Mouse (Mus musculus): ENCODE results near the gene Rundc3a. TPM values are rescaled to one million over a fixed set of nuclear protein-coding genes. Genes with fewer than 3 reads are reported as not detected.
"Not testable (repeated sequence)": the region's sequence is repeated elsewhere in the genome, so short reads cannot be mapped to it uniquely, and the experiment has no call there.

Gene Rundc3a
- polyA plus RNA-seq, 1 experiment from 2014 or later, result 7.9 TPM

- no peaks in the 10 kb centered on the region for H3K4me1 ChIP-seq (ENCODE audit: control insufficient read depth, insufficient read depth, low read length)
- peak; percentile 74; the same call in 1 of the 2 replicates for ATAC-seq (ENCODE audit: insufficient number of reproducible peaks, insufficient read depth, low FRiP score, low read depth)
Measured at GRCm38 (mm10) chr11:102363623-102364022, 29.6 kb upstream of the Rundc3a start.

GRCm38 (mm10) chr11:102364570-102365371, 28.4 kb upstream of the Rundc3a start:
- peak; percentile 80; the same call in 1 of the 2 replicates for ATAC-seq (ENCODE audit: insufficient number of reproducible peaks, insufficient read depth, low FRiP score, low read depth)
- no peaks in the 10 kb centered on the region for H3K4me1 ChIP-seq (ENCODE audit: control insufficient read depth, insufficient read depth, low read length)
- H3K4me2 ChIP-seq (replicated peaks; ENCODE audit: low read depth, low read length), result no peak overlapping the region
- H3K4me3 ChIP-seq (ENCODE audit: low read depth, low read length), result no peak overlapping the region
- H3K9me3 ChIP-seq (ENCODE audit: control insufficient read depth, low read depth, low read length), result no peaks in the 10 kb centered on the region
- WGBS, result 70% methylated on average over 14 of the region's 14 CpGs
- no peaks in the 10 kb centered on the region for H3K36me3 ChIP-seq (ENCODE audit: control insufficient read depth, insufficient read depth, low read length)
- no peaks in the 10 kb centered on the region for H3K27me3 ChIP-seq (ENCODE audit: control insufficient read depth, insufficient read depth, low read length)
- no peak overlapping the region for H3K27ac ChIP-seq (ENCODE audit: low read length)
- H3K9ac ChIP-seq (replicated peaks; ENCODE audit: low read depth, low read length), result no peak overlapping the region

More at GRCm38 (mm10) chr11:102363623-102364022, 29.6 kb upstream of the Rundc3a start:
- no peaks in the 10 kb centered on the region for H3K27me3 ChIP-seq (ENCODE audit: control insufficient read depth, insufficient read depth, low read length)
- no peak overlapping the region for H3K4me2 ChIP-seq (replicated peaks; ENCODE audit: low read depth, low read length)
- WGBS, result 21% methylated on average over 2 of the region's 2 CpGs
- H3K9me3 ChIP-seq (ENCODE audit: control insufficient read depth, low read depth, low read length), result no peaks in the 10 kb centered on the region
- H3K9ac ChIP-seq (replicated peaks; ENCODE audit: low read depth, low read length), result no peak overlapping the region
- H3K36me3 ChIP-seq (ENCODE audit: control insufficient read depth, insufficient read depth, low read length), result no peaks in the 10 kb centered on the region
- no peak overlapping the region for H3K4me3 ChIP-seq (ENCODE audit: low read depth, low read length)
- no peak overlapping the region for H3K27ac ChIP-seq (ENCODE audit: low read length)

GRCm38 (mm10) chr11:102365699-102366098, 27.5 kb upstream of the Rundc3a start:
- Histone ChIP-seq H3K27ac (ENCODE audit: low read length) (no peak overlapping the region), H3K9me3 (ENCODE audit: control insufficient read depth, low read depth, low read length) (no peaks in the 10 kb centered on the region), H3K4me2 (replicated peaks; ENCODE audit: low read depth, low read length) (no peak overlapping the region), H3K9ac (replicated peaks; ENCODE audit: low read depth, low read length) (no peak overlapping the region), H3K36me3 (ENCODE audit: control insufficient read depth, insufficient read depth, low read length) (no peaks in the 10 kb centered on the region), H3K4me3 (ENCODE audit: low read depth, low read length) (no peak overlapping the region), H3K27me3 (ENCODE audit: control insufficient read depth, insufficient read depth, low read length) (no peaks in the 10 kb centered on the region), H3K4me1 (ENCODE audit: control insufficient read depth, insufficient read depth, low read length) (no peaks in the 10 kb centered on the region)
- no peak for ATAC-seq (ENCODE audit: insufficient number of reproducible peaks, insufficient read depth, low FRiP score, low read depth)
- 51% methylated on average over 4 of the region's 4 CpGs for WGBS

GRCm38 (mm10) chr11:102366103-102366502, 27.1 kb upstream of the Rundc3a start, which contains the start of gene Slc4a1:
Gene Slc4a1, minus strand, starts transcription at chr11:102366203.
- not testable (repeated sequence) for H3K9ac ChIP-seq (replicated peaks; ENCODE audit: low read depth, low read length); H3K9me3 ChIP-seq (ENCODE audit: control insufficient read depth, low read depth, low read length); H3K27me3 ChIP-seq (ENCODE audit: control insufficient read depth, insufficient read depth, low read length); H3K4me3 ChIP-seq (ENCODE audit: low read depth, low read length); ATAC-seq (ENCODE audit: insufficient number of reproducible peaks, insufficient read depth, low FRiP score, low read depth); H3K4me2 ChIP-seq (replicated peaks; ENCODE audit: low read depth, low read length); H3K36me3 ChIP-seq (ENCODE audit: control insufficient read depth, insufficient read depth, low read length); H3K27ac ChIP-seq (ENCODE audit: low read length); H3K4me1 ChIP-seq (ENCODE audit: control insufficient read depth, insufficient read depth, low read length)
- 83% methylated on average over 7 of the region's 8 CpGs for WGBS

- H3K4me2 ChIP-seq (replicated peaks; ENCODE audit: low read depth, low read length), result no peak overlapping the region
Measured at GRCm38 (mm10) chr11:102367504-102368280, 25.5 kb upstream of the Rundc3a start.

GRCm38 (mm10) chr11:102368347-102368746, 24.9 kb upstream of the Rundc3a start:
- 75% methylated on average over 5 of the region's 5 CpGs for WGBS

More at GRCm38 (mm10) chr11:102367504-102368280, 25.5 kb upstream of the Rundc3a start:
- no peaks in the 10 kb centered on the region for H3K27me3 ChIP-seq (ENCODE audit: control insufficient read depth, insufficient read depth, low read length)
- WGBS, result 71% methylated on average over 9 of the region's 9 CpGs
- no peak overlapping the region for H3K4me3 ChIP-seq (ENCODE audit: low read depth, low read length)
- no peaks in the 10 kb centered on the region for H3K9me3 ChIP-seq (ENCODE audit: control insufficient read depth, low read depth, low read length)
- no peaks in the 10 kb centered on the region for H3K36me3 ChIP-seq (ENCODE audit: control insufficient read depth, insufficient read depth, low read length)
- no peak overlapping the region for H3K9ac ChIP-seq (replicated peaks; ENCODE audit: low read depth, low read length)
- H3K27ac ChIP-seq (ENCODE audit: low read length), result no peak overlapping the region
- H3K4me1 ChIP-seq (ENCODE audit: control insufficient read depth, insufficient read depth, low read length), result no peaks in the 10 kb centered on the region
- no peak for ATAC-seq (ENCODE audit: insufficient number of reproducible peaks, insufficient read depth, low FRiP score, low read depth)

GRCm38 (mm10) chr11:102369263-102369662, 23.9 kb upstream of the Rundc3a start:
- 79% methylated on average over 4 of the region's 4 CpGs for WGBS
- no peaks in the 10 kb centered on the region for H3K9me3 ChIP-seq (ENCODE audit: control insufficient read depth, low read depth, low read length)
- no peak overlapping the region for H3K4me2 ChIP-seq (replicated peaks; ENCODE audit: low read depth, low read length)
- H3K27me3 ChIP-seq (ENCODE audit: control insufficient read depth, insufficient read depth, low read length), result no peaks in the 10 kb centered on the region
- ATAC-seq (ENCODE audit: insufficient number of reproducible peaks, insufficient read depth, low FRiP score, low read depth), result no peak
- no peaks in the 10 kb centered on the region for H3K4me1 ChIP-seq (ENCODE audit: control insufficient read depth, insufficient read depth, low read length)
- H3K9ac ChIP-seq (replicated peaks; ENCODE audit: low read depth, low read length), result no peak overlapping the region
- H3K27ac ChIP-seq (ENCODE audit: low read length), result no peak overlapping the region
- no peak overlapping the region for H3K4me3 ChIP-seq (ENCODE audit: low read depth, low read length)
- no peaks in the 10 kb centered on the region for H3K36me3 ChIP-seq (ENCODE audit: control insufficient read depth, insufficient read depth, low read length)

More at GRCm38 (mm10) chr11:102368347-102368746, 24.9 kb upstream of the Rundc3a start:
- Histone ChIP-seq H3K9me3 (ENCODE audit: control insufficient read depth, low read depth, low read length) (no peaks in the 10 kb centered on the region), H3K27ac (ENCODE audit: low read length) (no peak overlapping the region), H3K4me3 (ENCODE audit: low read depth, low read length) (no peak overlapping the region), H3K4me2 (replicated peaks; ENCODE audit: low read depth, low read length) (no peak overlapping the region), H3K36me3 (ENCODE audit: control insufficient read depth, insufficient read depth, low read length) (no peaks in the 10 kb centered on the region), H3K9ac (replicated peaks; ENCODE audit: low read depth, low read length) (no peak overlapping the region), H3K4me1 (ENCODE audit: control insufficient read depth, insufficient read depth, low read length) (no peaks in the 10 kb centered on the region), H3K27me3 (ENCODE audit: control insufficient read depth, insufficient read depth, low read length) (no peaks in the 10 kb centered on the region)
- ATAC-seq (ENCODE audit: insufficient number of reproducible peaks, insufficient read depth, low FRiP score, low read depth), result no peak

GRCm38 (mm10) chr11:102370285-102370684, 22.9 kb upstream of the Rundc3a start:
- Histone ChIP-seq H3K27ac (ENCODE audit: low read length) (no peak overlapping the region), H3K4me2 (replicated peaks; ENCODE audit: low read depth, low read length) (no peak overlapping the region), H3K4me1 (ENCODE audit: control insufficient read depth, insufficient read depth, low read length) (peaks cover 6% of the 10 kb centered on the region), H3K4me3 (ENCODE audit: low read depth, low read length) (no peak overlapping the region), H3K9ac (replicated peaks; ENCODE audit: low read depth, low read length) (no peak overlapping the region), H3K36me3 (ENCODE audit: control insufficient read depth, insufficient read depth, low read length) (no peaks in the 10 kb centered on the region), H3K9me3 (ENCODE audit: control insufficient read depth, low read depth, low read length) (no peaks in the 10 kb centered on the region), H3K27me3 (ENCODE audit: control insufficient read depth, insufficient read depth, low read length) (no peaks in the 10 kb centered on the region)
- no peak for ATAC-seq (ENCODE audit: insufficient number of reproducible peaks, insufficient read depth, low FRiP score, low read depth)
- 35% methylated on average over 7 of the region's 7 CpGs for WGBS
